Mouse (Mus musculus): ENCODE measurements at regions not wholly inside any gene's neighbourhood (a gene's known extent, or its start where the extent isn't known, plus 50 kb on each side); places are given as distances from the start of the nearest gene placed in this dataset.
A peak's percentile ranks its signal among the peaks of the same experiment; 100 is the strongest.
"Not testable (repeated sequence)": the region's sequence is repeated elsewhere in the genome, so short reads cannot be mapped to it uniquely, and the experiment has no call there.

GRCm38 (mm10) chr6:109125447-109125846, 297.0 kb downstream of the Edem1 start:
- no peak for ATAC-seq (replicated peaks; ENCODE audit: low FRiP score, low TSS enrichment, poor library complexity, severe bottlenecking)

GRCm38 (mm10) chr6:109127203-109127602, 298.8 kb downstream of the Edem1 start:
- no peak for ATAC-seq (replicated peaks; ENCODE audit: low FRiP score, low TSS enrichment, poor library complexity, severe bottlenecking)

- ATAC-seq (replicated peaks; ENCODE audit: low FRiP score, low TSS enrichment, poor library complexity, severe bottlenecking): no peak
These were observed 317.7 kb downstream of the Edem1 start for GRCm38 (mm10) chr6:109146111-109146510.

- ATAC-seq (replicated peaks; ENCODE audit: low FRiP score, low TSS enrichment, poor library complexity, severe bottlenecking): no peak
These were observed 320.6 kb downstream of the Edem1 start for GRCm38 (mm10) chr6:109149043-109149442.

- ATAC-seq (replicated peaks; ENCODE audit: low FRiP score, low TSS enrichment, poor library complexity, severe bottlenecking): peak; percentile 83
These were observed 321.8 kb downstream of the Edem1 start for GRCm38 (mm10) chr6:109150023-109150911.

- no peak for ATAC-seq (replicated peaks; ENCODE audit: low FRiP score, low TSS enrichment, poor library complexity, severe bottlenecking)
These were observed 322.4 kb downstream of the Edem1 start for GRCm38 (mm10) chr6:109150912-109151256.

GRCm38 (mm10) chr6:109153624-109154023, 325.2 kb downstream of the Edem1 start:
- peak; percentile 92 for ATAC-seq (replicated peaks; ENCODE audit: low FRiP score, low TSS enrichment, poor library complexity, severe bottlenecking)

GRCm38 (mm10) chr6:109159561-109159960, 331.1 kb downstream of the Edem1 start:
- no peak for ATAC-seq (replicated peaks; ENCODE audit: low FRiP score, low TSS enrichment, poor library complexity, severe bottlenecking)

- ATAC-seq (replicated peaks; ENCODE audit: low FRiP score, low TSS enrichment, poor library complexity, severe bottlenecking): no peak
These were observed 339.0 kb downstream of the Edem1 start for GRCm38 (mm10) chr6:109167439-109167838.

- no peak for ATAC-seq (replicated peaks; ENCODE audit: low FRiP score, low TSS enrichment, poor library complexity, severe bottlenecking)
These were observed 343.8 kb downstream of the Edem1 start for GRCm38 (mm10) chr6:109172104-109172850.

- ATAC-seq (replicated peaks; ENCODE audit: low FRiP score, low TSS enrichment, poor library complexity, severe bottlenecking): no peak
These were observed 344.6 kb downstream of the Edem1 start for GRCm38 (mm10) chr6:109173015-109173414.

- no peak for ATAC-seq (replicated peaks; ENCODE audit: low FRiP score, low TSS enrichment, poor library complexity, severe bottlenecking)
These were observed 348.4 kb downstream of the Edem1 start for GRCm38 (mm10) chr6:109176876-109177275.

GRCm38 (mm10) chr6:109182878-109183277, 354.4 kb downstream of the Edem1 start:
- no peak for ATAC-seq (replicated peaks; ENCODE audit: low FRiP score, low TSS enrichment, poor library complexity, severe bottlenecking)

- ATAC-seq (replicated peaks; ENCODE audit: low FRiP score, low TSS enrichment, poor library complexity, severe bottlenecking): not testable (repeated sequence)
These were observed 364.6 kb downstream of the Edem1 start for GRCm38 (mm10) chr6:109193061-109193460.

GRCm38 (mm10) chr6:109193603-109194002, 365.2 kb downstream of the Edem1 start:
- ATAC-seq (replicated peaks; ENCODE audit: low FRiP score, low TSS enrichment, poor library complexity, severe bottlenecking): no peak

- ATAC-seq (replicated peaks; ENCODE audit: low FRiP score, low TSS enrichment, poor library complexity, severe bottlenecking): no peak
These were observed 381.3 kb downstream of the Edem1 start for GRCm38 (mm10) chr6:109209699-109210098.

- no peak for ATAC-seq (replicated peaks; ENCODE audit: low FRiP score, low TSS enrichment, poor library complexity, severe bottlenecking)
These were observed 401.9 kb downstream of the Edem1 start for GRCm38 (mm10) chr6:109230391-109230790.

GRCm38 (mm10) chr6:109233426-109233825, 405.0 kb downstream of the Edem1 start:
- ATAC-seq (replicated peaks; ENCODE audit: low FRiP score, low TSS enrichment, poor library complexity, severe bottlenecking): no peak

GRCm38 (mm10) chr6:109245666-109246065, 417.2 kb downstream of the Edem1 start:
- ATAC-seq (replicated peaks; ENCODE audit: low FRiP score, low TSS enrichment, poor library complexity, severe bottlenecking): no peak

GRCm38 (mm10) chr6:109246510-109246909, 418.1 kb downstream of the Edem1 start:
- ATAC-seq (replicated peaks; ENCODE audit: low FRiP score, low TSS enrichment, poor library complexity, severe bottlenecking): not testable (repeated sequence)
